Mouse (Mus musculus) E14TG2a.4 (cell line): ENCODE data around the gene Cldn10.

ENCODE experiments used
- CTCF ChIP-seq: conservative IDR thresholded peaks from 2 replicates; pipeline ENCODE4 v1.5.1; 2014; ENCODE audit warnings: low read length
- NANOG ChIP-seq: IDR thresholded peaks from 2 replicates; pipeline ENCODE4 v1.6.1; 2014; ENCODE audit warnings: borderline replicate concordance, low read length, mixed read lengths

DNA sequence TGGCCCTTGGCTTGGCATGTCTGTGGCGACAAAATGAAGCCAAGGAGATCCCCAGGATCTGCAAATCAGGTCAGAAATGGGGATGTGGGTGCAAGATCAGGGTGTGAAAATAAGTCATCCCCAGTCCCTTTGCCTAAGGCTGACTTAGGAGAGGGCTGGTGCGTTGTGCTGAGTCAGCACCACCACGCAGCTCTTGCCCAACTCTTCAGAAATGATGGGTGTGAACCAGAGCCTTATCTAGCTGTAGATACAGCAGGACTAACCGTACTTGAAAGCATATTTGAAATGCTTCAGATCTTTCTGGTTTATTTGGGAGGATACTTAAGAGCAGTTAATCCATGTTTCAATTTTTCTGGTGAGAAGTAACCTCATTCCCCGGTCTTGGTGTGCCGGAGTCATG lies 82.0 kb downstream of the Cldn10 start:
- TF ChIP-seq CTCF (no peak), NANOG (no peak)
